Mouse (Mus musculus): ENCODE results near the gene Qsox2. TPM values are rescaled to one million over a fixed set of nuclear protein-coding genes. Genes with fewer than 3 reads are reported as not detected.

The Qsox2 gene
- polyA plus RNA-seq, 1 experiment from 2014 or later, result 18.9 TPM

DNA sequence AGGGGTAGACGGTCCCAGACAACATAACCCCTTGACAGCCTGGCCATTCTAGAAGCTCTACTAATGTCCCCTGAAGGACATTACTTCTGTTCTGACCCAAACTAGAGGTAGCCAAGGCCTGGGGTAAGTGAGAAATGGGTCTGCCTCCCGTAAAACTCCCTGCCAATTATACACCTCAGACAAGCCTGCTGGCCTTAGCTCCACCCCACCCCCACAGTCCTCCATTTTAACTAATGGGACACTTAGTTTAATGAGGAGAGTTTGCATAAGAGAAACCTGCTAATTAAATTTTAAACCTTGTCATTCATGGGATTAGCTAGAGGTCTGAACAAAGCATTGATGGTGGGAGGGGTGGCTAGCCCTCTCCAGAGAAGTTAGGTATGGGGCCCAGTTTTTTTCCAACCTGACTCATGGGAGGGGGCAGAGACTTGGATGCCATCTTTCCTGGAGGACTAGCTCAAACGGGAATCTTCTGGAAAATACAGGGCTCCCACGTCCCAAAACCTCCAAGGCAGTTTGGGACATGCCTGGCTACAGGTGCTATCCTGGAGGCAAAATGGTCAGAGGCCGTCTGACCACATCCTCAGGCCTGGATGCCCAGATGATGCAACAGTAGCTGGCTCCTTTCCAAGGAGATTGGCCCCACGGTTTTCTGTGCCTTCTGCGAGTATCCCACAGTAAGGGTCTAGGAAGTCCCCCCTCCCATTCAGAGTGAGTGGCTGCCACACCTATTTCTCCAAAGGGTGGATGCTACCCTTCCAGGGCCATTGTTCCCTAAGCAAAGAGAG, 42.6 kb downstream of the Qsox2 start:
- no peaks in the 10 kb centered on the region for H3K36me3 ChIP-seq (ENCODE audit: control insufficient read depth, insufficient read depth, low read length)
- DNase-seq (ENCODE audit: low spot score), result no peak
- H3K4me1 ChIP-seq (ENCODE audit: control insufficient read depth, insufficient read depth, low read length), result peaks cover 6% of the 10 kb centered on the region; the same call in 1 of the 2 replicates
- no peak overlapping the region for H3K27ac ChIP-seq (ENCODE audit: low read depth, low read length)
- 40% methylated on average over 7 of the region's 7 CpGs for WGBS
- H3K4me3 ChIP-seq (ENCODE audit: low read depth, low read length), result no peak overlapping the region
- H3K9ac ChIP-seq (ENCODE audit: low read length), result no peak overlapping the region
- H3K9me3 ChIP-seq (ENCODE audit: control insufficient read depth, low read length), result no peaks in the 10 kb centered on the region
- H3K4me2 ChIP-seq (ENCODE audit: low read depth), result no peak overlapping the region
- H3K27me3 ChIP-seq (ENCODE audit: control insufficient read depth, insufficient read depth, low read length), result peaks cover 58% of the 10 kb centered on the region
- ATAC-seq (ENCODE audit: insufficient read depth, low FRiP score, low TSS enrichment), result no peak

DNA sequence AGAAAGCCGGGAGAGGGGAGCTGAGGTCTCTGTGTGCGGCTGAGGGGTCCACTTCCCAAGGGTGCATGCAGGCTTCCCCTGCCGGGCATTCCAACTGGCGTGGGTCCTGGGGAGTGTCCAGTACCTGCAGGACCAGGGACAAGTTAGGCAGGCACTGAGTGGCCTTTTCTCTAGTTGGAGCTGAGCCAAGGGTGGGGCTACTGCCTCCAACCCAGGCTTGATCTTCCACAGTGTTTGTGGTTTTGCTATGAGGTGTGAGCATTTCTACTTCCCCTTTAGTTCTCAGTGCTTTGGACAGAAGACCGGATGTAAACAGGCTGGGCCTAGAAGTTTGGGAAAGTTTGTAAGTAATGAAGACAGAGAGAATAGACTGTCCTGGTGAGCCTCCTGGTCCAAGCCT, 48.8 kb downstream of the Qsox2 start:
- Histone ChIP-seq H3K9ac (ENCODE audit: low read length) (no peak overlapping the region), H3K4me3 (ENCODE audit: low read depth, low read length) (no peak overlapping the region), H3K27ac (ENCODE audit: low read depth, low read length) (no peak overlapping the region), H3K4me2 (ENCODE audit: low read depth) (no peak overlapping the region), H3K4me1 (ENCODE audit: control insufficient read depth, insufficient read depth, low read length) (no peaks in the 10 kb centered on the region), H3K27me3 (ENCODE audit: control insufficient read depth, insufficient read depth, low read length) (peaks cover 10% of the 10 kb centered on the region; the same call in 1 of the 2 replicates), H3K36me3 (ENCODE audit: control insufficient read depth, insufficient read depth, low read length) (no peaks in the 10 kb centered on the region), H3K9me3 (ENCODE audit: control insufficient read depth, low read length) (no peaks in the 10 kb centered on the region)
- no peak for ATAC-seq (ENCODE audit: insufficient read depth, low FRiP score, low TSS enrichment)
- no peak for DNase-seq (ENCODE audit: low spot score)
- WGBS, result 81% methylated on average over 5 of the region's 5 CpGs

DNA sequence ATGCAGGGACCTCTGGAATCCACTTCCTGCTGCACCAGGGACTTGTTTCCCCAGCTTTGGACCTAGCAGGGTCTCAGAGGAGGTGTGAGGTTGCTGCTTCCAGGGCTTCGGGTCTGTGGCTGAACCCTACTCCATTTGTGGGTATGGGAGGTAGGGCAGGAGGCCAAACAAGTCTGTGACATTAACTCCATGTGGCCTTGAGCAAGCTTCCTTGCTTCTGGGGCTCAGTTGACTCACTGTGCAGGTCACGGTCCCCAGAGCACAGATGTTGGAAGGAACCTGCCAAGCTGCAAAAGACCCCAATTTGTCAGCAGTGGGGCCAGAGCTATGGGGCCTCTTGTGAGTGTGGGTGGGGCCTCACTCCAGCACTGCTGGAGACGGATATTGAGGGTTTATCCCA, 53.0 kb downstream of the Qsox2 start:
- no peaks in the 10 kb centered on the region for H3K27me3 ChIP-seq (ENCODE audit: control insufficient read depth, insufficient read depth, low read length)
- H3K9me3 ChIP-seq (ENCODE audit: control insufficient read depth, low read length), result no peaks in the 10 kb centered on the region
- DNase-seq (ENCODE audit: low spot score) (no peak), ATAC-seq (ENCODE audit: insufficient read depth, low FRiP score, low TSS enrichment) (no peak)
- H3K9ac ChIP-seq (ENCODE audit: low read length), result no peak overlapping the region
- no peaks in the 10 kb centered on the region for H3K36me3 ChIP-seq (ENCODE audit: control insufficient read depth, insufficient read depth, low read length)
- WGBS, result 64% methylated on average over 3 of the region's 3 CpGs
- H3K4me1 ChIP-seq (ENCODE audit: control insufficient read depth, insufficient read depth, low read length), result no peaks in the 10 kb centered on the region
- H3K4me2 ChIP-seq (ENCODE audit: low read depth), result no peak overlapping the region
- H3K4me3 ChIP-seq (ENCODE audit: low read depth, low read length), result no peak overlapping the region
- no peak overlapping the region for H3K27ac ChIP-seq (ENCODE audit: low read depth, low read length)

DNA sequence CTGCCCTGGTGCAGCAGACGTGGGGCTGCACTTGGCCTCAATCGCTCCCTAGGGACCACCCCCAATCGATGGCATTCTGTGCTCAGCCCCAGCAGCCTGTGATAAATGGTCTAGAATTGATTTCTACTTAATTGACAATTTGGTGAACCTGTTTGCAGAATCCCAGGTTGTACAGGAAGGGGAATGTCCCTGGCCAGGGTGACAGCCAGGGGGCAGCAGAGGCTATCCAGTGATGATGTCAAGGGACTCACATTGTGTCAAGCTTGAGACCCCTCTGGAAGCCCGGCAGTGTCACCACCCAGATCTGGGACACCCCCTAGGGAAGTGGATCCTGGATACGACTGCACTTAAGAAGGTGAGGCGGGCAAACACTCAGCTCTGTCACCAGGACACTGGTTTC, 54.7 kb downstream of the Qsox2 start:
- DNase-seq (ENCODE audit: low spot score), result peak; percentile 69

DNA sequence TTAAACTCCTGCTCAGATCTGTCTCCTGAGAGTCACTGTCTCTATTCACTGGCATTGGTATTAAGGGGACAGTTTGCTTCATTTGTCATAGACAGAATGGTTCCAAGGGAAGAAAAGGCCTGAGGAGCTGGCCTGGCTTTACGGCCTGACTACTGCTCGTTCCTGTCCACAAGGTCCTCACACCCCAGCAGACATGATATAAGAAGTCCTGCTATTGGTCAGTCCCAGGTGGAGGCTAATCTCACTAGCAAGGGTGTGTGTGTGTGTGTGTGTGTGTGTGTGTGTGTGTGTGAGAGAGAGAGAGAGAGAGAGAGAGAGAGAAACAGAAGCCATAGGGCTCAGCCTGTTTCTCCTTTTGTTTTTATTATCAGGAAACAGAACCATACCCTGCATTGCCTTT, 60.1 kb downstream of the Qsox2 start:
- H3K4me2 ChIP-seq (ENCODE audit: low read depth), result no peak overlapping the region
- H3K4me1 ChIP-seq (ENCODE audit: control insufficient read depth, insufficient read depth, low read length), result peaks cover 9% of the 10 kb centered on the region
- H3K27ac ChIP-seq (ENCODE audit: low read depth, low read length), result no peak overlapping the region
- no peaks in the 10 kb centered on the region for H3K36me3 ChIP-seq (ENCODE audit: control insufficient read depth, insufficient read depth, low read length)
- H3K4me3 ChIP-seq (ENCODE audit: low read depth, low read length), result no peak overlapping the region
- H3K27me3 ChIP-seq (ENCODE audit: control insufficient read depth, insufficient read depth, low read length), result no peaks in the 10 kb centered on the region
- DNase-seq (ENCODE audit: low spot score) (no peak), ATAC-seq (ENCODE audit: insufficient read depth, low FRiP score, low TSS enrichment) (no peak)
- 29% methylated on average over 2 of the region's 2 CpGs for WGBS
- no peaks in the 10 kb centered on the region for H3K9me3 ChIP-seq (ENCODE audit: control insufficient read depth, low read length)
- no peak overlapping the region for H3K9ac ChIP-seq (ENCODE audit: low read length)

More for the DNA sequence above, 54.7 kb downstream of the Qsox2 start:
- 0 out of 2 replicates have a peak, but pooled peaks have one; percentile 27 for ATAC-seq (ENCODE audit: insufficient read depth, low FRiP score, low TSS enrichment)
- H3K9ac ChIP-seq (ENCODE audit: low read length), result no peak overlapping the region
- H3K36me3 ChIP-seq (ENCODE audit: control insufficient read depth, insufficient read depth, low read length), result no peaks in the 10 kb centered on the region
- WGBS, result 13% methylated on average over 6 of the region's 6 CpGs
- no peaks in the 10 kb centered on the region for H3K27me3 ChIP-seq (ENCODE audit: control insufficient read depth, insufficient read depth, low read length)
- no peaks in the 10 kb centered on the region for H3K9me3 ChIP-seq (ENCODE audit: control insufficient read depth, low read length)
- no peak overlapping the region for H3K4me3 ChIP-seq (ENCODE audit: low read depth, low read length)
- H3K27ac ChIP-seq (ENCODE audit: low read depth, low read length), result no peak overlapping the region
- no peaks in the 10 kb centered on the region for H3K4me1 ChIP-seq (ENCODE audit: control insufficient read depth, insufficient read depth, low read length)
- H3K4me2 ChIP-seq (ENCODE audit: low read depth), result no peak overlapping the region

DNA sequence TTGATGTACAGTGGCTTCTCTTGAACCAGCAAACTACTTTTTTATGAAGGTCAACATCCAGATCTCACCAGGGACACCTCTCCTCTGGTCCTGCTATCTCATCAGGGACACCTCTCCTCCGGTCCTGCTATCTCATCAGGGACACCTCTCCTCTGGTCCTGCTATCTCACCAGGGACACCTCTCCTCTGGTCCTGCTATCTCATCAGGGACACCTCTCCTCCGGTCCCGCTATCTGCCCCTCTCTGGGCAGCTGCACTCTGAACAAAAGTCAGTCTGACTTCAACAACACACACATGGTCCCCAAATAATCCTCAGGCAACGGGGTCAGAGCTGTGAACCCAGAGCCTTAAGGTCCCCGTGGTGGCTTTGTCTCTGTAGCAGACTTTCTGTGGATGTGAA, 60.6 kb downstream of the Qsox2 start:
- H3K4me3 ChIP-seq (ENCODE audit: low read depth, low read length), result no peak overlapping the region
- 54% methylated on average over 5 of the region's 5 CpGs for WGBS
- no peaks in the 10 kb centered on the region for H3K27me3 ChIP-seq (ENCODE audit: control insufficient read depth, insufficient read depth, low read length)
- DNase-seq (ENCODE audit: low spot score), result no peak
- H3K36me3 ChIP-seq (ENCODE audit: control insufficient read depth, insufficient read depth, low read length), result no peaks in the 10 kb centered on the region
- H3K27ac ChIP-seq (ENCODE audit: low read depth, low read length), result no peak overlapping the region
- no peak overlapping the region for H3K9ac ChIP-seq (ENCODE audit: low read length)
- H3K9me3 ChIP-seq (ENCODE audit: control insufficient read depth, low read length), result no peaks in the 10 kb centered on the region
- no peak for ATAC-seq (ENCODE audit: insufficient read depth, low FRiP score, low TSS enrichment)
- H3K4me2 ChIP-seq (ENCODE audit: low read depth), result no peak overlapping the region
- peaks cover 9% of the 10 kb centered on the region for H3K4me1 ChIP-seq (ENCODE audit: control insufficient read depth, insufficient read depth, low read length)

DNA sequence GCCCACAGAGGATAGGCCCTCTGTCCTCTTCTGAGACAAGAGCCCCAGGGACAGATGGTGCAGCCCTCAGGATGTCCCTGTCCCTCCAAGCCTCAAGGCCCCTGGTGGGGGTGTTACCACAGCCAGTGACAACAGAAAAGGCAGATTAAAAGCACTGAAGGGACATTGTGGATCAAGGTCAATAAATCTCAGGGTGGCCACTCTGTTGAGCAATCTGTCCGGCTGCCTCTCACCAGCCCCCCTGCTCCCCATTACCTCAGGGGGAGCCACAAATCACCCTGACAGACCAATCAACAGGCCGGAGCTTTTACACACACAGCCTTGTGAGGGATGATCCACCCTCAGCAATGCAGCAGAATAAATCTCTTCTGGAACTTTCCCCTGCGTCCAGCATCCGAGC, 62.1 kb downstream of the Qsox2 start:
- DNase-seq (ENCODE audit: low spot score) (no peak), ATAC-seq (ENCODE audit: insufficient read depth, low FRiP score, low TSS enrichment) (peak; percentile 80)
- no peak overlapping the region for H3K9ac ChIP-seq (ENCODE audit: low read length)
- WGBS, result 3% methylated on average over 4 of the region's 4 CpGs
- no peaks in the 10 kb centered on the region for H3K36me3 ChIP-seq (ENCODE audit: control insufficient read depth, insufficient read depth, low read length)
- no peak overlapping the region for H3K4me2 ChIP-seq (ENCODE audit: low read depth)
- H3K27ac ChIP-seq (ENCODE audit: low read depth, low read length), result no peak overlapping the region
- no peak overlapping the region for H3K4me3 ChIP-seq (ENCODE audit: low read depth, low read length)
- no peaks in the 10 kb centered on the region for H3K9me3 ChIP-seq (ENCODE audit: control insufficient read depth, low read length)
- H3K4me1 ChIP-seq (ENCODE audit: control insufficient read depth, insufficient read depth, low read length), result peaks cover 9% of the 10 kb centered on the region
- H3K27me3 ChIP-seq (ENCODE audit: control insufficient read depth, insufficient read depth, low read length), result no peaks in the 10 kb centered on the region

DNA sequence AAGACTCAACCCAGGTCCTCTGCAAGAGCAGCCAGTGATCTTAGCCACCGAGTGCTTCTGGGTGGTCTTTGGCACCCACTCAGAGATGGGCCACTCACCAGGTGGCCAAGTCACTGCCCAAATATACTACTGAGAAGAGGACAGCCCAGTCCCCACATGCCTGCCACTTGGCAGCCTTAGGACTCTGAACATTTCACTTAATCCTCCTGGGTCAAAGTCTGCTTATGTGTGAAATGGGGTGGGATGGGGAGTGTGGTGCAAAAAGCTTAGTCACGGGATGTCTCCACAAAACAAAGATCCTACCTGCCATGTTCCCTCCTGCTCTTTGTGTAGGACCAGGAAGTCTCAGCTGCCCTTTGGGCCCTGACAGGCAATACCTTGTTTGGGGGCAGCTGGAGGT, 65.2 kb downstream of the Qsox2 start:
- no peak overlapping the region for H3K4me3 ChIP-seq (ENCODE audit: low read depth, low read length)
- 94% methylated on average over 2 of the region's 2 CpGs for WGBS
- H3K4me2 ChIP-seq (ENCODE audit: low read depth), result no peak overlapping the region
- H3K9ac ChIP-seq (ENCODE audit: low read length), result no peak overlapping the region
- peaks cover 9% of the 10 kb centered on the region for H3K4me1 ChIP-seq (ENCODE audit: control insufficient read depth, insufficient read depth, low read length)
- DNase-seq (ENCODE audit: low spot score) (no peak), ATAC-seq (ENCODE audit: insufficient read depth, low FRiP score, low TSS enrichment) (no peak)
- no peaks in the 10 kb centered on the region for H3K36me3 ChIP-seq (ENCODE audit: control insufficient read depth, insufficient read depth, low read length)
- H3K9me3 ChIP-seq (ENCODE audit: control insufficient read depth, low read length), result no peaks in the 10 kb centered on the region
- H3K27ac ChIP-seq (ENCODE audit: low read depth, low read length), result no peak overlapping the region
- H3K27me3 ChIP-seq (ENCODE audit: control insufficient read depth, insufficient read depth, low read length), result no peaks in the 10 kb centered on the region

DNA sequence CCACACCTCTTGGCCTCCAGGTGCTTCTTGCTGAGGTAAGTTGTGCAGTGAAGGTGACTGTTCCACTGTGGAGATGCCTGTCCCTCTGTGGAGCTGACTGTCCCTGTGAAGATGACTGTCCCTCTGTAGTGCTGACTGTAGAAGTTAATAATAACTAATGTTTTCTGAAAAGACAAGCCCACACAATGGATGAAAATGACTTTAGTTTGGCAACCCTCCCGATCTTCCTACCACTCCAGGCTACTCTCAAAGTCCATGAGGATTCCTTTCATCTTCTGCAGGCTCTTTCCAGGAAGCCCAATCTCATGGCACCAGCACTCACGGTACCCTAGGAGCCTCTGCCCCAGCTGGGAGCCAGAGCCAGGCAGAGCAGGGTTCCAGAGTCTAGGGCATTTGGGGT, 66.9 kb downstream of the Qsox2 start:
- peaks cover 2% of the 10 kb centered on the region for H3K4me1 ChIP-seq (ENCODE audit: control insufficient read depth, insufficient read depth, low read length)
- no peak overlapping the region for H3K4me2 ChIP-seq (ENCODE audit: low read depth)
- ATAC-seq (ENCODE audit: insufficient read depth, low FRiP score, low TSS enrichment), result no peak
- DNase-seq (ENCODE audit: low spot score), result no peak
- H3K27ac ChIP-seq (ENCODE audit: low read depth, low read length), result no peak overlapping the region
- 62% methylated on average over 2 of the region's 2 CpGs for WGBS
- H3K4me3 ChIP-seq (ENCODE audit: low read depth, low read length), result no peak overlapping the region
- no peak overlapping the region for H3K9ac ChIP-seq (ENCODE audit: low read length)
- no peaks in the 10 kb centered on the region for H3K36me3 ChIP-seq (ENCODE audit: control insufficient read depth, insufficient read depth, low read length)
- H3K9me3 ChIP-seq (ENCODE audit: control insufficient read depth, low read length), result no peaks in the 10 kb centered on the region
- H3K27me3 ChIP-seq (ENCODE audit: control insufficient read depth, insufficient read depth, low read length), result no peaks in the 10 kb centered on the region

All from neural tube, embryonic 11.5 days (tissue).